Mouse (Mus musculus) kidney, postnatal 0 days (tissue): Measurements from ENCODE around the gene Hnf1a. TPM values are rescaled to one million over a fixed set of nuclear protein-coding genes. Genes with fewer than 3 reads are reported as not detected.
A peak's percentile ranks its signal among the peaks of the same experiment; 100 is the strongest.

Experiments used
- ATAC-seq: fragments of 200-750 bp; cut with Nextera tagmentation; replicated peaks from 2 replicates; pipeline ENCODE4 v1.8.0; 2017; ENCODE audit warnings: low read depth, moderate number of reproducible peaks, moderate TSS enrichment, moderate library complexity; ENCODE audit not compliant: low FRiP score
- DNase-seq: peaks from one replicate; pipeline ENCODE4 v3.0.0-alpha.2; 2016; ENCODE audit warnings: low spot score
- H3K27ac ChIP-seq: fragments of 300-500 bp; sonication (generic); 2 replicates; pipeline ENCODE4 v1.5.1; 2014; ENCODE audit warnings: mild to moderate bottlenecking
- H3K27me3 ChIP-seq: fragments of 300-500 bp; sonication (generic); 2 replicates; pipeline ENCODE4 v1.6.1; 2014; ENCODE audit warnings: low read length, mixed read lengths; ENCODE audit not compliant: insufficient read depth
- H3K36me3 ChIP-seq: fragments of 300-500 bp; sonication (generic); 2 replicates; pipeline ENCODE4 v1.6.1; 2014; ENCODE audit warnings: low read length, mixed read lengths; ENCODE audit not compliant: insufficient read depth
- H3K4me1 ChIP-seq: fragments of 300-500 bp; sonication (generic); replicated peaks from 2 replicates; pipeline ENCODE4 v1.6.1; 2014; ENCODE audit warnings: antibody characterized with exemption, low read length, mixed read lengths; ENCODE audit not compliant: insufficient read depth
- H3K4me2 ChIP-seq: fragments of 300-500 bp; sonication (generic); 2 replicates; pipeline ENCODE4 v1.6.1; 2014; ENCODE audit warnings: mild to moderate bottlenecking, low read length, moderate library complexity, mixed read lengths
- H3K4me3 ChIP-seq: fragments of 300-500 bp; sonication (generic); replicated peaks from 2 replicates; pipeline ENCODE4 v1.5.1; 2014; ENCODE audit warnings: low read depth, low read length
- H3K9ac ChIP-seq: fragments of 300-500 bp; sonication (generic); 2 replicates; pipeline ENCODE4 v1.6.1; 2014; ENCODE audit warnings: low read depth, low read length
- H3K9me3 ChIP-seq: fragments of 300-500 bp; sonication (generic); replicated peaks from 2 replicates; pipeline ENCODE4 v1.6.1; 2016; ENCODE audit warnings: low read length, inconsistent platforms, mixed read lengths
- CTCF ChIP-seq: IDR thresholded peaks from 2 replicates; pipeline ENCODE4 v1.5.1; 2016; ENCODE audit warnings: antibody characterized with exemption, low read depth, mild to moderate bottlenecking, moderate library complexity
- WGBS: fragments of 180-500 bp; shearing (Covaris S2); extraction: QIAGEN DNeasy Blood & Tissue Kit; methylation state at CpG from one replicate; pipeline ENCODE4 v1.1.7; 2014; 5-methylcytosine and 5-hydroxymethylcytosine counted together
- polyA plus RNA-seq: library from polyadenylated mRNA; unstranded; fragments of >200 nt; fragmentation: Nextera tagmentation; extraction: Ambion mirVana; gene quantifications from 2 replicates; pipeline ENCODE4 v1.2.1, GENCODE M21; 2015

Hnf1a gene
- polyA plus RNA-seq, 1 experiment from 2014 or later: 12.5 TPM

DNA sequence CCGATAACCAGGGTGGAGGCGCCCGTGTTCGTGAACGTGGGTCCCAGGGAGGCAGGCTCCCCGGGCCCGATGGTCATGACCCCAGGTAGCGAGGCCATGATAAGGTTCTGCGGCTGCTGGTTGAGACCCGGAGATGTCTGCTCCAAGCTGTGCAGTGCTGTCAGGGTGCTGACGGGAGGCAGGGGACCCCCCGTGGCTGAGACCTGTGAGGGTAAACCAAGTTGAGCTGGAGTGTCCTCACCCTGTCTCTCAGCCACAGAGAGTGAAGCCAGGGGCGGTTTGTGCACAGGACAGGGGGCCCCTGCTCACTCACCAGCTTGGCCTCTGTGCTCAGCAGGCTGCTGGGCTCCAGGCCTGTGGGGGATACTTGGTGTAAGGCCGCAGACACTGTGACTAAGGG, 17.6 kb downstream of the Hnf1a start:
- no peak for TF ChIP-seq CTCF
- H3K4me3 ChIP-seq: no peak overlapping the region
- no peak for ATAC-seq
- H3K27ac ChIP-seq: no peak overlapping the region
- no peaks in the 10 kb centered on the region for H3K9me3 ChIP-seq
- H3K4me1 ChIP-seq: peaks cover 11% of the 10 kb centered on the region; the same call in 1 of the 2 replicates
- 0 out of 2 replicates have a peak, but pooled peaks cover 14% of the 10 kb centered on the region for H3K36me3 ChIP-seq
- no peaks in the 10 kb centered on the region for H3K27me3 ChIP-seq
- H3K9ac ChIP-seq: no peak overlapping the region
- no peak overlapping the region for H3K4me2 ChIP-seq
- no peak for DNase-seq
- WGBS: 88% methylated on average over 14 of the region's 14 CpGs

GRCm38 (mm10) chr5:114951279-114951880, 19.5 kb downstream of the Hnf1a start:
- no peak overlapping the region for H3K27ac ChIP-seq
- H3K9ac ChIP-seq: 0 out of 2 replicates have a peak overlapping the region, but pooled peaks have one; percentile 18
- 63% methylated on average over 21 of the region's 21 CpGs for WGBS
- no peaks in the 10 kb centered on the region for H3K9me3 ChIP-seq
- H3K36me3 ChIP-seq: peaks cover 32% of the 10 kb centered on the region; the same call in 1 of the 2 replicates
- peaks cover 11% of the 10 kb centered on the region; the same call in 1 of the 2 replicates for H3K4me1 ChIP-seq
- ATAC-seq: peak; percentile 50
- DNase-seq: no peak
- no peak for TF ChIP-seq CTCF
- H3K4me3 ChIP-seq: no peak overlapping the region
- no peaks in the 10 kb centered on the region for H3K27me3 ChIP-seq
- no peak overlapping the region for H3K4me2 ChIP-seq

DNA sequence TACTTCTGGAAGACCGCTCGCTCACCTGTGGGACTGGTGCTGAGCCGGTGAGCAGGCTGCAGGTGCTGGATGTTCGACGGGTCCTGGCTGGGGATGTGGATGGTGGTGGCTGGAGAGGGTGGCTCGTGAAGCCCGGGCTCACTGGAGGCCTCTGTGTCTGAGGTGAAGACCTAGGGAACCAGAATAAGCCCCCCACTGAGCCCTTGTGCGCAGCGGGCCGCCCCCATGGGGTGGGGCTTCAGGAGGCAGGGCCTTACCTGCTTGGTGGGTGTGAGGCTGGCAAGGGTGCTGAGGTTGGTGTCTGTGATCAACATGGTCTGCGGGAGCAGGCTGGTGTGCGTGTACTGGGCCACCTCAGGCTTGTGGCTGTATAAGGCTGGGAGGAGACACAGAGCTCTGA, 20.2 kb downstream of the Hnf1a start:
- Histone ChIP-seq H3K4me2 (no peak overlapping the region), H3K27me3 (no peaks in the 10 kb centered on the region), H3K9me3 (no peaks in the 10 kb centered on the region), H3K4me3 (no peak overlapping the region), H3K36me3 (peaks cover 35% of the 10 kb centered on the region; the same call in 1 of the 2 replicates), H3K27ac (no peak overlapping the region), H3K4me1 (peaks cover 11% of the 10 kb centered on the region; the same call in 1 of the 2 replicates), H3K9ac (0 out of 2 replicates have a peak overlapping the region, but pooled peaks have one; percentile 18)
- 75% methylated on average over 12 of the region's 12 CpGs for WGBS
- ATAC-seq (no peak), DNase-seq (no peak)
- TF ChIP-seq CTCF: no peak

DNA sequence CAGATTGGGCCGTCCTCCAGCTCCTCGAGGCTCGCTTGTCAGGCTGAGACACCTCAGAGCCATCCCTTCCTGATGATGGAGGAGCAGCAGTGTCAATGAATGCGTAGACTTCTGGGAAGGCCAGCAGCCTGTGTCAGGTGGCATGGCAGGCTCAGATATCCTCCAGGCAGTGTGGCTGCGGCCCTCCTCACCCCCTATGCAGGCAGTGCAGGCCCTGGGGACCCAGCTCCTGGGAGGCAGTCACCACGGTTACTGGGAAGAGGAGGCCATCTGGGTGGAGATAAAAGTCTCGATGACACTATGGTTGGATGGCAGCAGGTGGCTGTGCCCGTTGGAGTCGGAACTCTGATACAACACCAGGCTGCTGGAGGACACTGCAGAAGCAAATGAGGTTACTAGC, 21.1 kb downstream of the Hnf1a start:
- Histone ChIP-seq H3K4me1 (peaks cover 11% of the 10 kb centered on the region; the same call in 1 of the 2 replicates), H3K27ac (no peak overlapping the region), H3K4me3 (no peak overlapping the region), H3K27me3 (no peaks in the 10 kb centered on the region), H3K9ac (no peak overlapping the region), H3K36me3 (peaks cover 35% of the 10 kb centered on the region; the same call in 1 of the 2 replicates), H3K4me2 (no peak overlapping the region), H3K9me3 (no peaks in the 10 kb centered on the region)
- ATAC-seq (no peak), DNase-seq (no peak)
- TF ChIP-seq CTCF: no peak
- 78% methylated on average over 9 of the region's 9 CpGs for WGBS

DNA sequence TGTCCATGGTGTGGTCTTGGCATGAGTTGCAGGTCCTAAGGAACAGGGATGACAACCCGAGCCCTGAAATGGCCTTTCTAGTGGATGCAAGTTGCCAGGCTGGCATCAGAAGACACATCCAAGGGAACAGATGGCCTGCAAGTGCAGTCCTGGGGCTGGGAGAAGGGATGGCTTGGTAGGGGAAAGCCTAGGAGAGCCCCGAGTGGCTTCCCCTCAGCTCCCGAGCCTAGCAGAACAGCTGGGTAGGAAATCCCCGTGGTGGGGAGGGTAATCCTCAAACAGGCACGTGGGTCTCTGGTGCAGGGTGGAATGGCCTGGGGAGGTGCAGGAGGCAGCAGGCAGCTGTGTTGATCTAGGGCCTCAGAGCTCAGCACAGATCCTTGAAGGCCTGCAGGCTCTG, 21.6 kb downstream of the Hnf1a start:
- no peaks in the 10 kb centered on the region for H3K9me3 ChIP-seq
- 60% methylated on average over 5 of the region's 5 CpGs for WGBS
- H3K4me2 ChIP-seq: no peak overlapping the region
- H3K4me1 ChIP-seq: peaks cover 11% of the 10 kb centered on the region; the same call in 1 of the 2 replicates
- TF ChIP-seq CTCF: no peak
- H3K9ac ChIP-seq: no peak overlapping the region
- H3K27me3 ChIP-seq: no peaks in the 10 kb centered on the region
- no peak overlapping the region for H3K4me3 ChIP-seq
- H3K36me3 ChIP-seq: peaks cover 35% of the 10 kb centered on the region; the same call in 1 of the 2 replicates
- DNase-seq: no peak
- ATAC-seq: no peak
- no peak overlapping the region for H3K27ac ChIP-seq

DNA sequence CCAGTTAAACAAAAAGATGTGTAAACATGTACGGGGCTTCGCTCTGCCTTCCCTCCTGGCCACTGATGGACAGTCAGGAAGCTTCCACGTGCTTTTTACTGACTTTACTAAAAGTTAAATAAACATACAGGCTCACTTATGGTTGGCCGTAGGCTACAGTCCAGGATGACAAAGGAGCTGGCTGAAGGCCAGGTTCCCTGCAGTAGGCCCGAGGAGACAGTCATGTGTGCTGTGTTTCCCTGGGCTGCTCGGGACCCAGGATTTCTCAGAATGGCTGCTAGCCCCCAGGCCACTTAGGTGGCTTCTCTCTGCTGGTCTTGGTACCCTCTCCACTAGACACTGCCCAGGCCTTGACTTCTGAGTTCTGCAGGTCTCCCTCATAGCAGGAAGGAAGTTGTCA, 22.0 kb downstream of the Hnf1a start:
- no peaks in the 10 kb centered on the region for H3K27me3 ChIP-seq
- peaks cover 35% of the 10 kb centered on the region; the same call in 1 of the 2 replicates for H3K36me3 ChIP-seq
- no peak overlapping the region for H3K4me2 ChIP-seq
- H3K4me3 ChIP-seq: no peak overlapping the region
- no peak overlapping the region for H3K27ac ChIP-seq
- whole genome bisulfite sequencing: 38% methylated on average over 6 of the region's 6 CpGs
- no peaks in the 10 kb centered on the region for H3K9me3 ChIP-seq
- ATAC-seq (no peak; the same call in 1 of the 2 replicates), DNase-seq (peak; percentile 40)
- TF ChIP-seq CTCF: no peak
- H3K9ac ChIP-seq: no peak overlapping the region
- H3K4me1 ChIP-seq: peaks cover 11% of the 10 kb centered on the region; the same call in 1 of the 2 replicates
